Mouse (Mus musculus) thymus, adult 18-20 months (tissue): ENCODE results near the gene Opn3.

ENCODE experiments used
- DNase-seq, 2 experiments: peaks; one replicate each; pipeline ENCODE4 v3.0.0; 2022; ENCODE audit warnings: mixed read lengths in 2 of 2

The Opn3 gene

GRCm38 (mm10) chr1:175692246-175692996, at the start of gene Opn3, which contains the start of gene Chml:
Gene Opn3 (minus strand): TSS chr1:175692776.
Gene Chml (minus strand): TSS chr1:175692901.
- DNase-seq, result peak; percentile 99

GRCm38 (mm10) chr1:175725771-175726170, 33.2 kb upstream of the Opn3 start:
- DNase-seq, result no peak

GRCm38 (mm10) chr1:175716832-175717231, 24.3 kb upstream of the Opn3 start:
- DNase-seq, result no peak

GRCm38 (mm10) chr1:175712338-175712909, 19.8 kb upstream of the Opn3 start:
- DNase-seq, result no peak

- no peak for DNase-seq
Observed at GRCm38 (mm10) chr1:175708013-175708412, 15.4 kb upstream of the Opn3 start.

- no peak for DNase-seq
Observed at GRCm38 (mm10) chr1:175707599-175707998, 15.0 kb upstream of the Opn3 start.

- DNase-seq, result no peak
Observed at GRCm38 (mm10) chr1:175701145-175701544, 8.6 kb upstream of the Opn3 start.

- DNase-seq, result peak in 1 of 2 experiments; percentile 10
Observed at GRCm38 (mm10) chr1:175699796-175700195, 7.2 kb upstream of the Opn3 start.

GRCm38 (mm10) chr1:175699375-175699774, 6.8 kb upstream of the Opn3 start:
- DNase-seq, result no peak

GRCm38 (mm10) chr1:175698293-175698692, 5.7 kb upstream of the Opn3 start, which contains the start of gene Wdr64:
Gene Wdr64 (plus strand): TSS chr1:175698593.
- no peak for DNase-seq

GRCm38 (mm10) chr1:175693429-175693960, 919 bp upstream of the Opn3 start:
- peak in 1 of 2 experiments; percentile 12 for DNase-seq

GRCm38 (mm10) chr1:175692997-175693361, 403 bp upstream of the Opn3 start:
- DNase-seq, result no peak

GRCm38 (mm10) chr1:175691686-175692245, 810 bp downstream of the Opn3 start:
- no peak for DNase-seq

GRCm38 (mm10) chr1:175680995-175681394, 11.6 kb downstream of the Opn3 start:
- no peak for DNase-seq

GRCm38 (mm10) chr1:175677459-175677858, 15.1 kb downstream of the Opn3 start:
- no peak for DNase-seq

GRCm38 (mm10) chr1:175675116-175675515, 17.5 kb downstream of the Opn3 start:
- DNase-seq, result no peak

GRCm38 (mm10) chr1:175673563-175674325, 18.8 kb downstream of the Opn3 start:
- no peak for DNase-seq

- no peak for DNase-seq
Observed at GRCm38 (mm10) chr1:175671626-175672025, 20.9 kb downstream of the Opn3 start.

- no peak for DNase-seq
Observed at GRCm38 (mm10) chr1:175670042-175670441, 22.5 kb downstream of the Opn3 start.

GRCm38 (mm10) chr1:175669456-175669855, 23.1 kb downstream of the Opn3 start:
- no peak for DNase-seq

- DNase-seq, result peak in 1 of 2 experiments; percentile 11
Observed at GRCm38 (mm10) chr1:175668666-175669405, 23.7 kb downstream of the Opn3 start.

GRCm38 (mm10) chr1:175659900-175660299, 32.7 kb downstream of the Opn3 start:
- DNase-seq, result no peak
